Mouse (Mus musculus) T-cell, adult 66 days (primary cell): ENCODE measurements around the gene Olfr452. TPM values are rescaled to one million over a fixed set of nuclear protein-coding genes. Genes with fewer than 3 reads are reported as not detected.

Experiments used
- total RNA-seq, 2 experiments: library from RNA; stranded (reverse); gene quantifications; 3 replicates in 1 of 2; 4 replicates in 1 of 2; pipeline ENCODE4 v1.2.4; 2023

Olfr452 gene
- total RNA-seq, result not detected

DNA sequence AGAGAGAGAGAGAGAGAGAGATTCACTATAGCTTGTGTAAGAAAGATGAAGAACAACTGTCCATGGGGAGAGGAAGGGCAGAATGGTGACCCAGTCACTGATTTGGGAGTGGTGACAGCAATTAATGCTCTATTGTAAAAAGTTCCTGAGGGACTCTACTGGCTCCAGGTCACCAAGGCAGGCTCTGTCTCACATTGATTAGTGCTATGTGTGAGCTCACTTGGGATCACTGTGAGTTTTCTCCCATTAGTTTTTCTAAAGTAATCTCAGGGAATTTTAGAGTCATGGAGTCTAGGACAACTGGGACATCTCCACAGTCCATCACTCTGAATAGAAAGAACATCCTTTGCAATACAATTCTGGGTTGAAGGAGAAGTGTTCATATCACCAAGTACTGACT lies at the start of gene Olfr452:
Olfr452 (plus strand) TSS at position 301 of the 400 bp plus-strand sequence.

DNA sequence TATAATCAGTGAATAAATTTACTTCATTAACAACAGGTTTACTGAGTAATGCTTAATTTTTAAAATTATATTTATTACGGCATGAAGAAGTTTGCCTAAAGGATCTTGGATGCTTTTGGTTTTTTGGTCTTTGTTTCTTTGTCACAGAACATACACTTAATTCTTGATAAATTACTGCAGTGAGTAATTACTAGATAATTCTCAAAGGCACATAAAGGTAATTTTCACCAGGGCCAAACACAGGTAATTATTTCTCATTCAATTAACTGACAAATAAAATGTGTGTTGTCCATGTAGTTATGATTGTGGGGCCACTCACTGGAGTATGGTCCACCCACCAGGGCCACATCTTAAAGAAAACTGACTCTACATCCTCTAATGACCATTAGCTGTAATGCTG lies 45.8 kb upstream of the Olfr452 start, which contains the start of gene Olfr453:
Olfr453 (plus strand) TSS at position 301 of the 400 bp plus-strand sequence.

DNA sequence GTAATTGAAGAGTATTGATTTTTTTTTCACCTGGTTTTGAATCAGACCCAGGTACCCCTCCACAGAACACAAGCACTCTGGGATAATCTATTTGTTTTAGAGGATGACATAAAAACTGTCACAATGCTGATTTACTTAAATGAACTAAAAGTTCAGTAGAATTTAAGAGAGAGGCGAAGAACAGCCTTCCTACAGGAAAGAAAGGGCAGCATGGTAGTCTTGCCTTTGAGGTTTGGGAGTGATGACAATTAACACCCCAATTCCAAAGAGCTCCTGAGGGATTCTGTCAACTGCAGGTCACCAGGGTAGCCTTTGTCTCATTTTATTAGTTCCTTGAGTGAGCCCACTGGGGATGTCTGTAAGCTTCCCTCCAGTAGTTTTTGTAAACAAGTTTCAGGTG lies 28.8 kb upstream of the Olfr452 start, which contains the start of gene Olfr38:
Olfr38 (plus strand) TSS at position 301 of the 400 bp plus-strand sequence.

DNA sequence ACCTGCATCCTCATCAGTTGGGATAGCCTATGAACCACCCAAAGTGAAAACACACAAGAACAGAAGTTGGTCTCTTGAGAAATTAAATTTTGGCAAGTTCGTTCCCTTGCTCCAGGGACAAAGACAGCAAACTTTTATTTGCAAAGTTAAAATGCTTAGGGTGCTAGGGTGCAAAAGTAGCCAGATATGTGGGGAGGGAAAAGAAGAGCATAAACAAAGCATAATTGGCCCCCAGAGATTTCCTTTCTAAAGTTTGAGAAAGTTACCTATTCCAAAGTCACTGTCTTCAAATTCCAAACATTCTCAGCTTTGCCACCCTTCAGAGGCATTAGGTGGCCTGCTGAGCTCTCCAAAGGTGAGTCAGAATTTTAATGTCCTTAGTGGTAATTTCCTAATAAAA lies 26.7 kb downstream of the Olfr452 start, which contains the start of gene Olfr450:
Olfr450 (plus strand) TSS at position 301 of the 400 bp plus-strand sequence.

DNA sequence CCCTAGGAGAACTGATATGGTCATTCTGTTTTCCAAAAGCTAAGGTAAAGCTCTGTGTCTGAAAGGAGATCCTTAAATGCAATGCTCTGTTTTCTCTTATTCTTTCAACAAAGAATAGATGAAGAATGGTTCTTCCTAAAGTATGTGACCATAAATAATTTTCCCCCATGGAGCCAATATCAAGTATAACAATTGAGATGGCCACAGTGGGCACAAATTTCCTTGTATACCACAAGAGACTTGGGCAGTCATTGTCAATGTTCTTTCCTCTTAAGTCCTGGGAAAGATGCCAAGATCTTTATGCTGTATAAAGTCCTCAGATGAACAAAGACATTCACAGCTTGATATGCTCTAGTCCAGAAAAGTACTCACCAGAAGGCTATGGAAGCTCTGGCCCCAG lies 49.2 kb downstream of the Olfr452 start, which contains the start of gene Olfr449:
Olfr449 (plus strand) TSS at position 301 of the 400 bp plus-strand sequence.

Other genes with a start within 250 kb of the Olfr452 start
- gene Olfr455, start 237.5 kb upstream of the Olfr452 start, total RNA-seq, result not detected
- not detected for gene Tcaf3, start 187.4 kb upstream of the Olfr452 start, total RNA-seq
- not detected for gene Tcaf2, start 139.8 kb upstream of the Olfr452 start, total RNA-seq
- gene Tcaf1, start 75.0 kb upstream of the Olfr452 start, total RNA-seq, result not detected
- not detected for gene Olfr453, start 45.7 kb upstream of the Olfr452 start, total RNA-seq
- not detected for gene Olfr38, start 28.7 kb upstream of the Olfr452 start, total RNA-seq
- gene Olfr450, start 26.8 kb downstream of the Olfr452 start, total RNA-seq, result not detected
- gene Olfr449, start 49.3 kb downstream of the Olfr452 start, total RNA-seq, result not detected
- gene Olfr448, start 105.3 kb downstream of the Olfr452 start, total RNA-seq, result not detected
- not detected for gene Olfr447, start 123.8 kb downstream of the Olfr452 start, total RNA-seq
- gene Olfr446, start 136.3 kb downstream of the Olfr452 start, total RNA-seq, result not detected
- not detected for gene Olfr444, start 164.0 kb downstream of the Olfr452 start, total RNA-seq